Mouse (Mus musculus): ENCODE measurements around the gene Cd28. TPM values are rescaled to one million over a fixed set of nuclear protein-coding genes. Genes with fewer than 3 reads are reported as not detected.

Gene Cd28
- total RNA-seq, 1 experiment from 2014 or later = 19.8 TPM

GRCm38 (mm10) chr1:60820981-60821380, 104.4 kb downstream of the Cd28 start:
- no peak for ATAC-seq (replicated peaks; ENCODE audit: insufficient number of reproducible peaks, low FRiP score, low TSS enrichment, poor library complexity, severe bottlenecking)

GRCm38 (mm10) chr1:60821590-60821989, 105.0 kb downstream of the Cd28 start:
- no peak for ATAC-seq (replicated peaks; ENCODE audit: insufficient number of reproducible peaks, low FRiP score, low TSS enrichment, poor library complexity, severe bottlenecking)

Other genes starting within 250 kb of the Cd28 start
- 7.5 to 20.5 TPM (median 10.5 TPM) in 3 replicates for gene Raph1, start 149.7 kb upstream of the Cd28 start, total RNA-seq (2017)
- 10.5 to 25.9 TPM (median 12.5 TPM) in 3 replicates for gene Ctla4, start 170.2 kb downstream of the Cd28 start, total RNA-seq (2017)